ENCODE assay signal across 20 mouse cellular contexts in the genomic region with DNA sequence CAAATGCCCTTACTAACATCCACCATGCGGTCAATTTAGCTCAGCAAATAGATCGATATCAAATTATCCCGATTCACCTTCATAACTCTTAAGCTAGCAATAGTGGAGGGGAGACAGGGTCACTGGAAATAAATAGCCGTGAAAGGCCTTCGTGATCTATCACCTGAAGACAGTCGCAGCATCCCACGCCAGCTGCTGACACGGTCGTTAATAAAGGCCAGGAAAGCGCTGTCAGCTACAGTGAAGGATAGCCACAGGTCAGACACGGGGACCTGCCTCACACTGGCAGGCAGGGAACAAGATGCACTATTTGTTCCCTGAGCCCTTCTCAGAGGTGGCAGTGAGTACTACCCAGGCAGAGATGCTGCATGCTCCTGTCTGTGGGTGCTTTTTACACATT. TPM values are rescaled to one million over a fixed set of nuclear protein-coding genes. Genes with fewer than 3 reads are reported as not detected.
DNase-seq lines count a peak whose midpoint lies in the region; ATAC-seq and TF ChIP-seq lines count a peak whose summit lies in the region.
"Had no signal": no experiment of that assay in that cellular context is flagged by ENCODE, and none has a peak within 500 bp of the region (broad histone marks: within the 10 kb centered on the region; RNA-seq: fewer than 3 reads in every experiment).

No protein-coding gene starts in this region.

- no peak for TF ChIP-seq POLR2A in kidney, adult 2 months (IDR thresholded peaks at IDR 0.05; ENCODE audit: low read depth, low read length)

- no peak for TF ChIP-seq CTCF in kidney, adult 2 months (conservative IDR thresholded peaks at IDR 0.05; ENCODE audit: insufficient read depth, insufficient read length, low read depth, low read length)

- no peaks in the 10 kb centered on the region for H3K27me3 ChIP-seq in kidney, adult 2 months (replicated peaks; ENCODE audit: control insufficient read depth, insufficient read depth, low read length)
- no peaks in the 10 kb centered on the region for H3K27me3 ChIP-seq in midbrain, embryonic 11.5 days (ENCODE audit: control insufficient read depth, insufficient read depth, low read length)
- H3K27me3 ChIP-seq in midbrain, embryonic 14.5 days (ENCODE audit: control insufficient read depth, insufficient read depth, low read length) = no peaks in the 10 kb centered on the region
- H3K27me3 ChIP-seq in hindbrain, embryonic 14.5 days (ENCODE audit: control insufficient read depth, insufficient read depth, low read length) = no peaks in the 10 kb centered on the region
- H3K27me3 ChIP-seq: embryonic facial prominence, embryonic 15.5 days; heart, embryonic 12.5 days; hindbrain, embryonic 15.5 days had no signal

- no peak overlapping the region for H3K27ac ChIP-seq in kidney, adult 2 months (ENCODE audit: insufficient read depth, low read depth, low read length)
- no peak overlapping the region for H3K27ac ChIP-seq in midbrain, embryonic 11.5 days (ENCODE audit: low read depth, low read length)
- H3K27ac ChIP-seq in midbrain, embryonic 14.5 days (replicated peaks; ENCODE audit: low read depth, low read length) = no peak overlapping the region
- H3K27ac ChIP-seq in hindbrain, embryonic 14.5 days = peak overlapping the region; percentile 51
- H3K27ac ChIP-seq: embryonic facial prominence, embryonic 15.5 days; forebrain, embryonic 10.5 days; gastrocnemius, adult 2 months; hindbrain, embryonic 15.5 days had no signal

- no peak overlapping the region for H3K4me3 ChIP-seq in kidney, adult 2 months (ENCODE audit: insufficient read depth, low read depth, low read length)
- no peak overlapping the region for H3K4me3 ChIP-seq in midbrain, embryonic 11.5 days (ENCODE audit: low read depth, low read length)
- no peak overlapping the region for H3K4me3 ChIP-seq in midbrain, embryonic 14.5 days (replicated peaks; ENCODE audit: low read depth, low read length)
- H3K4me3 ChIP-seq in hindbrain, embryonic 14.5 days (replicated peaks; ENCODE audit: low read length) = no peak overlapping the region
- H3K4me3 ChIP-seq: embryonic facial prominence, embryonic 15.5 days; erythroblast, embryonic 14.5 days; forebrain, embryonic 10.5 days; gastrocnemius, adult 2 months; heart, embryonic 12.5 days; hindbrain, embryonic 15.5 days had no signal

- no peak overlapping the region for H3K4me2 ChIP-seq in midbrain, embryonic 11.5 days
- no peak overlapping the region for H3K4me2 ChIP-seq in midbrain, embryonic 14.5 days (ENCODE audit: low read length)
- no peak overlapping the region for H3K4me2 ChIP-seq in hindbrain, embryonic 14.5 days (replicated peaks)
- H3K4me2 ChIP-seq: embryonic facial prominence, embryonic 15.5 days; heart, embryonic 12.5 days; hindbrain, embryonic 15.5 days had no signal

- peak; percentile 39 for DNase-seq in embryo, embryonic 11 days
- DNase-seq in embryo, embryonic 10.5 days (ENCODE audit: low spot score) = no peak
- DNase-seq in kidney, adult 2 months = peak; percentile 28
- DNase-seq in kidney, adult 8-10 months = no peak
- DNase-seq in midbrain, embryonic 11.5 days (ENCODE audit: low spot score, missing footprints) = peak; percentile 41
- no peak for DNase-seq in midbrain, embryonic 14.5 days
- no peak for DNase-seq in hindbrain, embryonic 14.5 days (ENCODE audit: low spot score)
- no peak for DNase-seq in urinary bladder, postnatal 10 days (ENCODE audit: low spot score)
- DNase-seq: adrenal gland, postnatal 10 days; cerebellum, adult 11 months; cerebellum, adult 8-10 months; cerebellum, postnatal 14 days; gastrocnemius, postnatal 25 days had no signal

- no peaks in the 10 kb centered on the region for H3K36me3 ChIP-seq in kidney, adult 2 months (ENCODE audit: control insufficient read depth, insufficient read depth, low read length)
- no peaks in the 10 kb centered on the region for H3K36me3 ChIP-seq in midbrain, embryonic 11.5 days (ENCODE audit: control insufficient read depth, insufficient read depth, low read length)
- H3K36me3 ChIP-seq in midbrain, embryonic 14.5 days (ENCODE audit: control insufficient read depth, insufficient read depth, low read length) = peaks cover 8% of the 10 kb centered on the region; the same call in 1 of the 2 replicates
- 0 out of 2 replicates have a peak, but pooled peaks cover 4% of the 10 kb centered on the region for H3K36me3 ChIP-seq in hindbrain, embryonic 14.5 days (replicated peaks; ENCODE audit: control insufficient read depth, insufficient read depth)
- H3K36me3 ChIP-seq: hindbrain, embryonic 15.5 days had no signal

- no peaks in the 10 kb centered on the region for H3K9me3 ChIP-seq in midbrain, embryonic 11.5 days (ENCODE audit: control insufficient read depth, low read length)
- no peaks in the 10 kb centered on the region for H3K9me3 ChIP-seq in midbrain, embryonic 14.5 days (ENCODE audit: control insufficient read depth, low read length)
- H3K9me3 ChIP-seq in hindbrain, embryonic 14.5 days (ENCODE audit: control insufficient read depth, low read length) = no peaks in the 10 kb centered on the region
- H3K9me3 ChIP-seq: embryonic facial prominence, embryonic 15.5 days; forebrain, embryonic 10.5 days; heart, embryonic 12.5 days; hindbrain, embryonic 15.5 days had no signal

- no peak for ATAC-seq in midbrain, embryonic 11.5 days (ENCODE audit: low FRiP score)
- ATAC-seq in midbrain, embryonic 14.5 days (ENCODE audit: low FRiP score, low TSS enrichment) = no peak
- ATAC-seq in hindbrain, embryonic 14.5 days (ENCODE audit: low FRiP score) = no peak
- ATAC-seq: forebrain, embryonic 14.5 days had no signal

- 30% methylated on average over 11 of the region's 11 CpGs for WGBS in kidney, adult 2 months
- 91% methylated on average over 11 of the region's 11 CpGs for WGBS in midbrain, embryonic 11.5 days
- 87% methylated on average over 11 of the region's 11 CpGs for WGBS in midbrain, embryonic 14.5 days
- WGBS in hindbrain, embryonic 14.5 days = 49% methylated on average over 11 of the region's 11 CpGs

- H3K4me1 ChIP-seq in kidney, adult 2 months (ENCODE audit: control insufficient read depth, insufficient read depth, low read length) = peaks cover 5% of the 10 kb centered on the region; the same call in 1 of the 2 replicates
- peaks cover 5% of the 10 kb centered on the region for H3K4me1 ChIP-seq in midbrain, embryonic 11.5 days (ENCODE audit: control insufficient read depth, insufficient read depth, low read length)
- peaks cover 14% of the 10 kb centered on the region for H3K4me1 ChIP-seq in midbrain, embryonic 14.5 days (ENCODE audit: control insufficient read depth, insufficient read depth, low read length)
- peaks cover 13% of the 10 kb centered on the region for H3K4me1 ChIP-seq in hindbrain, embryonic 14.5 days (replicated peaks; ENCODE audit: control insufficient read depth, insufficient read depth, low read length)

- H3K9ac ChIP-seq in midbrain, embryonic 11.5 days (ENCODE audit: low read length) = no peak overlapping the region
- H3K9ac ChIP-seq in midbrain, embryonic 14.5 days (replicated peaks; ENCODE audit: low read length) = no peak overlapping the region
- no peak overlapping the region for H3K9ac ChIP-seq in hindbrain, embryonic 14.5 days
- H3K9ac ChIP-seq: embryonic facial prominence, embryonic 15.5 days; heart, embryonic 12.5 days; hindbrain, embryonic 15.5 days had no signal

RNA-seq across cellular contexts. Expression of gene Cdh15, which starts 28.0 kb away (rescaled TPM):
- polyA plus RNA-seq in kidney, adult 2 months (2012; rRNA removed) = 0.11 TPM in 1 of 2 replicates, not detected in the other
- 0.47 and 0.59 TPM in 2 replicates for polyA plus RNA-seq in midbrain, embryonic 11.5 days (2014; fragmentation: Nextera tagmentation; extraction: Ambion mirVana)
- 1.5 and 2.6 TPM in 2 replicates for polyA plus RNA-seq in midbrain, embryonic 14.5 days (2014; fragmentation: Nextera tagmentation; extraction: Ambion mirVana)
- 1.5 TPM in 2 replicates for polyA plus RNA-seq in hindbrain, embryonic 14.5 days (2014; fragmentation: Nextera tagmentation; extraction: Ambion mirVana)
- polyA plus RNA-seq: erythroblast, embryonic 14.5 days had no signal

RNA-seq across cellular contexts. Expression of gene Acsf3, which starts 44.5 kb away (rescaled TPM):
- polyA plus RNA-seq in kidney, adult 2 months (2012; rRNA removed) = 73.9 and 74.9 TPM in 2 replicates
- polyA plus RNA-seq in midbrain, embryonic 11.5 days (2014; fragmentation: Nextera tagmentation; extraction: Ambion mirVana) = 13.9 and 14.9 TPM in 2 replicates
- 16.3 and 16.8 TPM in 2 replicates for polyA plus RNA-seq in midbrain, embryonic 14.5 days (2014; fragmentation: Nextera tagmentation; extraction: Ambion mirVana)
- 14.5 and 16.5 TPM in 2 replicates for polyA plus RNA-seq in hindbrain, embryonic 14.5 days (2014; fragmentation: Nextera tagmentation; extraction: Ambion mirVana)

Comparison
In these comparisons a context has a peak if more than half of its experiments do, and no peak if none do; other contexts are left out.
1. DNase-seq: peak in embryo, embryonic 11 days (single experiment), kidney, adult 2 months (single experiment) and midbrain, embryonic 11.5 days (single experiment); none in embryo, embryonic 10.5 days (single experiment), kidney, adult 8-10 months (0 of 2), midbrain, embryonic 14.5 days (single experiment), hindbrain, embryonic 14.5 days (single experiment) and urinary bladder, postnatal 10 days (single experiment).